8 mouse cellular contexts compared by ENCODE assay signal in genomic region chr17:84384661-84385060, GRCm38 (mm10).
DNase-seq lines count a peak whose midpoint lies in the region; ATAC-seq and TF ChIP-seq lines count a peak whose summit lies in the region.

No protein-coding gene starts in this region.

- H3K4me2 ChIP-seq in liver, postnatal 0 days (ENCODE audit: low read depth, low read length): no peak overlapping the region
- H3K4me2 ChIP-seq in liver, embryonic 11.5 days: no peak overlapping the region

- H3K9ac ChIP-seq in liver, postnatal 0 days (replicated peaks): no peak overlapping the region
- H3K9ac ChIP-seq in liver, embryonic 11.5 days (ENCODE audit: low read depth, low read length): no peak overlapping the region

- no peaks in the 10 kb centered on the region for H3K27me3 ChIP-seq in liver, postnatal 0 days (ENCODE audit: insufficient read depth, low read length)
- H3K27me3 ChIP-seq in liver, embryonic 11.5 days (replicated peaks; ENCODE audit: control insufficient read depth, insufficient read depth, low read length): no peaks in the 10 kb centered on the region

- no peak for TF ChIP-seq EP300 in liver, postnatal 0 days (IDR thresholded peaks at IDR 0.05; ENCODE audit: low read depth)

- H3K36me3 ChIP-seq in liver, postnatal 0 days (replicated peaks; ENCODE audit: insufficient read depth, low read length): peaks cover 34% of the 10 kb centered on the region
- peaks cover 20% of the 10 kb centered on the region for H3K36me3 ChIP-seq in liver, embryonic 11.5 days (ENCODE audit: control insufficient read depth, insufficient read depth, low read length)

- TF ChIP-seq CTCF in liver, postnatal 0 days (IDR thresholded peaks at IDR 0.05; ENCODE audit: low read depth): peak; percentile 55

- peak; percentile 35 for DNase-seq in embryo, embryonic 10.5 days (ENCODE audit: low spot score)
- no peak for DNase-seq in embryo, embryonic 11 days
- DNase-seq in liver, postnatal 0 days: no peak
- no peak for DNase-seq in liver, embryonic 11.5 days (ENCODE audit: low spot score)
- peak; percentile 64 for DNase-seq in NIH3T3 (ENCODE audit: low read depth)
- DNase-seq in retina, embryonic 14.5 days (ENCODE audit: low spot score): peak; percentile 34
- no peak for DNase-seq in urinary bladder, adult 18-20 months (ENCODE audit: low spot score in 2 of 2)
- no peak for DNase-seq in adrenal gland, adult 18-20 months (ENCODE audit: low spot score in 2 of 2)

- no peaks in the 10 kb centered on the region for H3K4me1 ChIP-seq in liver, postnatal 0 days (ENCODE audit: insufficient read depth)
- H3K4me1 ChIP-seq in liver, embryonic 11.5 days (replicated peaks; ENCODE audit: control insufficient read depth, insufficient read depth, low read length): no peaks in the 10 kb centered on the region

- H3K4me3 ChIP-seq in liver, postnatal 0 days (ENCODE audit: low read depth, low read length): no peak overlapping the region
- no peak overlapping the region for H3K4me3 ChIP-seq in liver, embryonic 11.5 days (ENCODE audit: low read depth, low read length)

- no peak for ATAC-seq in liver, postnatal 0 days
- ATAC-seq in liver, embryonic 11.5 days (replicated peaks; ENCODE audit: low FRiP score): no peak

- H3K27ac ChIP-seq in liver, postnatal 0 days (ENCODE audit: low read depth): no peak overlapping the region
- no peak overlapping the region for H3K27ac ChIP-seq in liver, embryonic 11.5 days (ENCODE audit: low read depth, low read length)

- H3K9me3 ChIP-seq in liver, postnatal 0 days (ENCODE audit: low read length): no peaks in the 10 kb centered on the region
- H3K9me3 ChIP-seq in liver, embryonic 11.5 days (ENCODE audit: control insufficient read depth, low read length): no peaks in the 10 kb centered on the region

Comparison
In these comparisons a context has a peak if more than half of its experiments do, and no peak if none do; other contexts are left out.
1. DNase-seq: peak in embryo, embryonic 10.5 days (single experiment), NIH3T3 (single experiment) and retina, embryonic 14.5 days (single experiment); none in embryo, embryonic 11 days (single experiment), liver, postnatal 0 days (single experiment), liver, embryonic 11.5 days (single experiment), urinary bladder, adult 18-20 months (0 of 2) and adrenal gland, adult 18-20 months (0 of 2).